Mouse (Mus musculus): Measurements from ENCODE around the gene Nfyb. TPM values are rescaled to one million over a fixed set of nuclear protein-coding genes. Genes with fewer than 3 reads are reported as not detected.

Gene Nfyb
- total and polyA plus RNA-seq, 3 experiments, result 26.1 to 87.4 (median 70.4) TPM

DNA sequence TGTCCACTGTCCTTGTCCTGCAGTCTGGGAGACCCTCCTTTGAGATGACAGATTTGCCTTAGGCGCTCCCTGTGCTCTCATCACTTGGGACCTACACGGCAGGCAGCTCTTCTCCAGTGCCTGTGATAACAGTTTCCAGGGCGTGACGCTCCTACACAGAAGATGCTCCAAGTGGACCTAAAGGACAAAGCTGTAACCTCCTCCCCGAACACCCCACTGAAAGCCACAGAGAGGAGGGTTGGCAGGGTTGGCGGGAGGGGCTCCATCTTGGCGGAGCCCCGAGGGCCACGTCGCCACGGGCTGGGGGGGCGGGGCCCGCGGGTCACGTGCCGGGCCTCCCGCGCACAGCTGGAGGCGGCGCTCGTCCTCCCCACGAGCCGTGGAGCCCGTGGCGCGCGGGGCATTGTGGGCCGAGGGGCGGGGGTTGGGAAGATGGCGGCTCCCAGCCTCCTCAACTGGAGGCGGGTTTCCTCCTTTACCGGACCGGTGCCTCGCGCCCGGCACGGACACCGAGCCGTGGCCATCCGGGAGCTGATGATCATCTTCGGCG, 65.2 kb downstream of the Nfyb start:
- TF ChIP-seq POLR2AphosphoS5 (IDR thresholded peaks at IDR 0.05; ENCODE audit: insufficient replicate concordance, low read depth, low read length), result no peak
- TF ChIP-seq GATA1 (IDR thresholded peaks at IDR 0.05; ENCODE audit: borderline replicate concordance, low read length), result no peak
- no peak for TF ChIP-seq GATA2 (IDR thresholded peaks at IDR 0.05; ENCODE audit: borderline replicate concordance, low read depth, low read length)
- Histone ChIP-seq H3K27me3 (ENCODE audit: insufficient read depth, low read length) (no peaks in the 10 kb centered on the region), H3K9me3 (replicated peaks) (no peaks in the 10 kb centered on the region), H3K4me3 (ENCODE audit: low read depth, low read length) (peak overlapping the region; percentile 99), H3K36me3 (replicated peaks) (peaks cover 21% of the 10 kb centered on the region), H3K4me1 (ENCODE audit: insufficient read depth, low read depth, low read length) (peaks cover 54% of the 10 kb centered on the region)
- DNase-seq (ENCODE audit: low spot score), result peak; percentile 92
- ATAC-seq (ENCODE audit: extremely low read depth, insufficient number of reproducible peaks, low FRiP score, poor library complexity, severe bottlenecking), result no peak

Other genes with a start within 250 kb of the Nfyb start
- gene 1190007I07Rik, start 140.9 kb downstream of the Nfyb start, total RNA-seq (2014; fragmentation: Nextera tagmentation), result 4.1 and 10.5 TPM in 2 replicates
- gene 1190007I07Rik, start 140.9 kb downstream of the Nfyb start, total RNA-seq (2017), result 54.8 and 55.8 TPM in 2 replicates
- gene 1190007I07Rik, start 140.9 kb downstream of the Nfyb start, polyA plus RNA-seq (2012), result 58.5 and 59.5 TPM in 2 replicates
- gene Tdg, start 134.3 kb downstream of the Nfyb start, total RNA-seq (2014; fragmentation: Nextera tagmentation), result 40.9 and 62.2 TPM in 2 replicates
- gene Tdg, start 134.3 kb downstream of the Nfyb start, total RNA-seq (2017), result 15.7 and 18.8 TPM in 2 replicates
- 16.7 and 16.9 TPM in 2 replicates for gene Tdg, start 134.3 kb downstream of the Nfyb start, polyA plus RNA-seq (2012)
- 0.29 TPM in 1 of 2 replicates, not detected in the other for gene Glt8d2, start 73.5 kb downstream of the Nfyb start, total RNA-seq (2014; fragmentation: Nextera tagmentation)
- 0.33 and 0.41 TPM in 2 replicates for gene Glt8d2, start 73.5 kb downstream of the Nfyb start, total RNA-seq (2017)
- gene Glt8d2, start 73.5 kb downstream of the Nfyb start, polyA plus RNA-seq (2012), result not detected in 2 replicates
- gene Hcfc2, start 68.0 kb downstream of the Nfyb start, total RNA-seq (2014; fragmentation: Nextera tagmentation), result 42.0 and 48.3 TPM in 2 replicates
- gene Hcfc2, start 68.0 kb downstream of the Nfyb start, total RNA-seq (2017), result 75.2 and 79.4 TPM in 2 replicates
- gene Hcfc2, start 68.0 kb downstream of the Nfyb start, polyA plus RNA-seq (2012), result 3.6 and 4.4 TPM in 2 replicates
- 60.8 and 73.1 TPM in 2 replicates for gene Txnrd1, start 69.8 kb upstream of the Nfyb start, total RNA-seq (2014; fragmentation: Nextera tagmentation)
- gene Txnrd1, start 69.8 kb upstream of the Nfyb start, total RNA-seq (2017), result 83.1 and 88.7 TPM in 2 replicates
- 83.9 and 114 TPM in 2 replicates for gene Txnrd1, start 69.8 kb upstream of the Nfyb start, polyA plus RNA-seq (2012)
- gene Eid3, start 102.5 kb upstream of the Nfyb start, total RNA-seq (2014; fragmentation: Nextera tagmentation), result 7.6 and 8.0 TPM in 2 replicates
- gene Eid3, start 102.5 kb upstream of the Nfyb start, total RNA-seq (2017), result 3.3 and 4.5 TPM in 2 replicates
- gene Eid3, start 102.5 kb upstream of the Nfyb start, polyA plus RNA-seq (2012), result 0.26 and 0.28 TPM in 2 replicates
- gene Chst11, start 221.4 kb upstream of the Nfyb start, total RNA-seq (2014; fragmentation: Nextera tagmentation), result 38.2 and 44.7 TPM in 2 replicates
- 41.5 and 44.6 TPM in 2 replicates for gene Chst11, start 221.4 kb upstream of the Nfyb start, total RNA-seq (2017)
- 13.1 and 15.6 TPM in 2 replicates for gene Chst11, start 221.4 kb upstream of the Nfyb start, polyA plus RNA-seq (2012)

Data from G1E (cell line).